Mouse (Mus musculus) bone marrow macrophage, adult 2 months (primary cell): ENCODE results near the gene Anxa7.

Experiments used
- CTCF ChIP-seq: IDR thresholded peaks from 2 replicates; pipeline ENCODE4 v1.5.1; 2012; ENCODE audit warnings: low read depth, mild to moderate bottlenecking, low read length, moderate library complexity
- POLR2A ChIP-seq: IDR thresholded peaks from 2 replicates; pipeline ENCODE4 v1.6.1; 2012; ENCODE audit warnings: mild to moderate bottlenecking, low read depth, low read length, borderline replicate concordance

GRCm38 (mm10) chr14:20477261-20478025 lies 2.5 kb downstream of the Anxa7 start:
- TF ChIP-seq CTCF, result no peak
- TF ChIP-seq POLR2A, result no peak
